Mouse (Mus musculus): ENCODE data around the gene Dnmt3a.

- TF ChIP-seq POLR2A (IDR thresholded peaks at IDR 0.05; ENCODE audit: low read depth, low read length) (no peak), MXI1 (IDR thresholded peaks at IDR 0.05; ENCODE audit: low read depth, low read length) (no peak), CTCF (conservative IDR thresholded peaks at IDR 0.05 in 1 of 2, IDR thresholded peaks at IDR 0.05 in 1 of 2; ENCODE audit: low read depth in 2 of 2, low read length in 2 of 2) (no peak), SIN3A (IDR thresholded peaks at IDR 0.05; ENCODE audit: low read length) (no peak)
These were observed 9.6 kb downstream of the Dnmt3a start for GRCm38 (mm10) chr12:3815386-3815785.

All from CH12.LX (cell line).